Mouse (Mus musculus) small intestine, adult 2 months (tissue): Measurements from ENCODE around the gene Tcf12.

Experiments used
- CTCF ChIP-seq: fragments of 200-500 bp; IDR thresholded peaks from 2 replicates; pipeline ENCODE4 v1.5.1; 2012; ENCODE audit warnings: low read depth, mild to moderate bottlenecking, control low read depth, inconsistent platforms, low read length, moderate library complexity, mixed read lengths; ENCODE audit not compliant: insufficient replicate concordance, insufficient read length; ENCODE audit errors: extremely low read depth
- POLR2A ChIP-seq: fragments of 200-500 bp; IDR thresholded peaks from 2 replicates; pipeline ENCODE4 v1.6.1; 2012; ENCODE audit warnings: low read depth, mild to moderate bottlenecking, control low read depth, inconsistent platforms, low read length, moderate library complexity

DNA sequence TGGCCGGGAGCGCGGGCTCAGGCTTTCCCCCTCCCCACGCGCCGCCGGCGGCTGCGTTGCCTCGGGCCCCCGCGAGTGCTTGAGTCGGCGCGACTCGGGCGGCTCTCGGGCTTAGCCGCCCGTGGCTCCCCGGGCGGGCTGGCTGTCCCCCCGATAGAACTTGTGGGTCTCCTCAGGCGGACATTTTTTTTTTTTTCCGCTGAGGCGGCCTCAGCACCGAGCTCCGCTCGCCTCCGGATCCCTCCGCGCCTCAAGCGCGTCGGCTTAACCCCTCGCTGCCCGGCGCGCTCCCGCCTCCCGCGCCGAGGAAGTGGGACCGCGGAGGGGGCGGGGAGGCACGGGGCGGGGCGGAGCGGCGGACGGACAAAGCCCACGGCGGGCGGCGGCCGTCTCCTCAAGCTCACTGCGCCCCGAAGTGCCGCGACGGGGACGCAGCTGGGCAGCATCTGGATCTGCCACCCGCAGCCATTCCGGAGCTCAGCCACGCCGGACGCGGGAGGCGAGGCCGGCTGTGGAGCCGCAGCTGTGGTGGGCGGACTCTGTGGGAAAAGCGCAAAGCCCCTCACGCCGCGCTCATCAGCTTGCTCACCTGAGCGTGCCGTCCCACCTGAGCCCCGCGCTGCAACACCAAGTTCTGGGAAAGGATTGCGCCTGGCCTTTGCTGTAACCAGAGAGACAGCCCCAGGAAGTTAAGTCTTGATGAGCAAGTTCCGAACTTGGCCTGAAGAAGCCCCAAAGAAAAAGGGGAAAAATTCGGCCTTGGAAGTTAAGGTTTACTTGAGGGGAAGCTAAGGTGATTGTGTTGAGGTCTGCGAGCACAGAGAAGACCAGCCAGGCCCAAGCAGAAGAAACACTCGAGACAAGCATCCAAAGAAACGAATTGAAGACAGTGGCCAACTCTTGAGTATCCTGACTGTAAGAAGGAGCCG is at the start of gene Tcf12:
- TF ChIP-seq CTCF (no peak), POLR2A (peak; percentile 74)
